Mouse (Mus musculus) intestine, embryonic 14.5 days (tissue): ENCODE measurements at regions not wholly inside any gene's neighbourhood (a gene's known extent, or its start where the extent isn't known, plus 50 kb on each side); places are given as distances from the start of the nearest gene placed in this dataset.

ENCODE experiments used
- ATAC-seq: fragments of 200-750 bp; cut with Nextera tagmentation; replicated peaks from 2 replicates; pipeline ENCODE4 v1.8.0; 2017; ENCODE audit warnings: low read depth, moderate number of reproducible peaks, moderate TSS enrichment, moderate library complexity; ENCODE audit not compliant: low FRiP score, low TSS enrichment
- DNase-seq: peaks from one replicate; pipeline ENCODE4 v3.0.0-alpha.2; 2018; ENCODE audit warnings: low spot score
- H3K27ac ChIP-seq: fragments of 300-500 bp; sonication (generic); 2 replicates; pipeline ENCODE4 v1.5.1; 2014; ENCODE audit warnings: low read depth, mild to moderate bottlenecking, control low read depth
- H3K27me3 ChIP-seq: fragments of 300-500 bp; sonication (generic); replicated peaks from 2 replicates; pipeline ENCODE4 v1.6.1; 2014; ENCODE audit warnings: low read length, control low read depth; ENCODE audit not compliant: control insufficient read depth, insufficient read depth
- H3K36me3 ChIP-seq: fragments of 300-500 bp; sonication (generic); 2 replicates; pipeline ENCODE4 v1.6.1; 2014; ENCODE audit warnings: low read length, control low read depth; ENCODE audit not compliant: control insufficient read depth, insufficient read depth
- H3K4me1 ChIP-seq: fragments of 300-500 bp; sonication (generic); replicated peaks from 2 replicates; pipeline ENCODE4 v1.6.1; 2014; ENCODE audit warnings: low read length, control low read depth, mixed read lengths; ENCODE audit not compliant: control insufficient read depth, insufficient read depth
- H3K4me2 ChIP-seq: fragments of 300-500 bp; sonication (generic); 2 replicates; pipeline ENCODE4 v1.6.1; 2014; ENCODE audit warnings: low read length
- H3K4me3 ChIP-seq: fragments of 300-500 bp; sonication (generic); 2 replicates; pipeline ENCODE4 v1.5.1; 2014; ENCODE audit warnings: low read depth, low read length, control low read depth, mixed read lengths
- H3K9ac ChIP-seq: fragments of 300-500 bp; sonication (generic); 2 replicates; pipeline ENCODE4 v1.6.1; 2014; ENCODE audit warnings: mild to moderate bottlenecking, low read length
- H3K9me3 ChIP-seq: fragments of 300-500 bp; sonication (generic); 2 replicates; pipeline ENCODE4 v1.6.1; 2016; ENCODE audit warnings: low read length, control low read depth; ENCODE audit not compliant: control insufficient read depth
- WGBS: fragments of 180-500 bp; shearing (Covaris S2); extraction: QIAGEN DNeasy Blood & Tissue Kit; methylation state at CpG from one replicate; pipeline ENCODE4 v1.1.7; 2014; 5-methylcytosine and 5-hydroxymethylcytosine counted together

DNA sequence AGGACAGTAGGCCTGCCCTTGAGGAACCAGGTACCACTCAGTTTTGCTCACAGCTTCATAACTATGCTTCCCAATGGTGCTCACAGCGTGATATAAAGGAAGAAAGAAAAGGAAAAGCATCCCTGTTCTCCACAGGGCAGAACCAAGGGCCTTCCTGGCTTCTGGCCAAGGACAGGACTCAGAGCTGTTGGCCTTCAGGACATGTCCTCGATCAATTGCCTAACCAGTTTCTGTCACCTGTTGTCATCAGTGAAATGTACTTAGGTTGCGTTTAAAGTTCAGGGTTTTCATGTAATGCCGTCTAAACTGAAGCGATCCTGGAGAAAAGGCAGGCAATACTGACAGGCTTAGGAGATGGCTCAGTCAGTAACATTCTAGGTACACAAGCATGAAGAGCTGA lies 232.9 kb downstream of the Csl start:
- WGBS = 97% methylated on average over 5 of the region's 5 CpGs
- H3K9me3 ChIP-seq = no peaks in the 10 kb centered on the region
- ATAC-seq = no peak

DNA sequence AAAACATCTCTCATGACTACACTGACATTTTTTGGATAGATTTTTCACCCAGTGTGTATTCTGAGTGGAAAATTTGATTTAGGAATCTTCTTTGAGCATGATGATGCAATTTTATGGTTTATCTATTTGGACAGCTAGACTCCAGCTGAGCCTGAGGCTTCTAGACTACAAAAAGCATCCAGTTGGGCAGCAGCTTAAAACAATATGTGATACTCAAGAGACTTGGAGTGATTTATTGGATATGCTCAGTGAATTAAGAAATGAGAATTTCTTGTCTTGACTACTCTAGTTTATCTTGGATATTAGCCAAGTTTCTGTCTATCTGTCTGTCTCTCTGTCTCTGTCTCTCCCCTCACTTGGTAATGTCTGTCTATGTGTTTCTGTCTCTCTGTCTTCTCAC lies 228.4 kb downstream of the Csl start:
- ATAC-seq (no peak), DNase-seq (no peak)
- H3K9ac ChIP-seq = no peak overlapping the region
- no peak overlapping the region for H3K4me2 ChIP-seq
- no peaks in the 10 kb centered on the region for H3K27me3 ChIP-seq
- H3K4me1 ChIP-seq = peaks cover 15% of the 10 kb centered on the region; the same call in 1 of the 2 replicates
- H3K9me3 ChIP-seq = no peaks in the 10 kb centered on the region
- H3K27ac ChIP-seq = no peak overlapping the region
- H3K4me3 ChIP-seq = no peak overlapping the region
- no peaks in the 10 kb centered on the region for H3K36me3 ChIP-seq

More for the DNA sequence above, 232.9 kb downstream of the Csl start:
- H3K9ac ChIP-seq = no peak overlapping the region
- no peaks in the 10 kb centered on the region for H3K36me3 ChIP-seq
- H3K4me3 ChIP-seq = no peak overlapping the region
- H3K27me3 ChIP-seq = no peaks in the 10 kb centered on the region
- H3K4me2 ChIP-seq = no peak overlapping the region
- peaks cover 7% of the 10 kb centered on the region; the same call in 1 of the 2 replicates for H3K4me1 ChIP-seq
- no peak for DNase-seq
- H3K27ac ChIP-seq = no peak overlapping the region

DNA sequence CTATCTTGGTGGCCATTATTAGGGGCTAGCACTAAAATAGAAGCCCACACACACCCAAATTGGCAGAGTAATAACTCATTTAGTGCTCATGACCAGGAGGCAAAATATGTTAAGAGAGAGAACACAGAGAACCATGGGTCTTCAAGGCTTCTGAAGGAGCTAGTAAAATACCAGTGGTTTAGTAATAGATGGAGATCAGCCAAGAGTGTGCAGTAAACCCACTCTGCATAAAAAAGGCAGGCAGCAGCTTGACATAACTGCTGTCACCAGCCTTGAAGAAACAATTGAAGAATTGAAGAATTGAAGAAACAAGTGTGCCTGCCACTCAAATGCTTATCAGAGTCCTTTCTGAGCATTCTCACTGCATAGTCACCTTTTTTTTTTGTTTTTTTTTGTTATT lies 227.9 kb downstream of the Csl start:
- DNase-seq = no peak

GRCm38 (mm10) chr10:99531992-99532391 lies 227.5 kb downstream of the Csl start:
- Histone ChIP-seq H3K4me2 (no peak overlapping the region), H3K27ac (no peak overlapping the region), H3K36me3 (no peaks in the 10 kb centered on the region), H3K9ac (no peak overlapping the region), H3K27me3 (no peaks in the 10 kb centered on the region), H3K4me3 (no peak overlapping the region), H3K9me3 (no peaks in the 10 kb centered on the region), H3K4me1 (peaks cover 15% of the 10 kb centered on the region; the same call in 1 of the 2 replicates)
- no peak for DNase-seq
- no peak for ATAC-seq
- WGBS = 51% methylated on average over 7 of the region's 7 CpGs

More for the DNA sequence above, 227.9 kb downstream of the Csl start:
- Histone ChIP-seq H3K4me1 (peaks cover 15% of the 10 kb centered on the region; the same call in 1 of the 2 replicates), H3K9me3 (no peaks in the 10 kb centered on the region), H3K27ac (no peak overlapping the region), H3K36me3 (no peaks in the 10 kb centered on the region), H3K27me3 (no peaks in the 10 kb centered on the region), H3K4me3 (no peak overlapping the region), H3K9ac (no peak overlapping the region), H3K4me2 (no peak overlapping the region)
- no peak for ATAC-seq

DNA sequence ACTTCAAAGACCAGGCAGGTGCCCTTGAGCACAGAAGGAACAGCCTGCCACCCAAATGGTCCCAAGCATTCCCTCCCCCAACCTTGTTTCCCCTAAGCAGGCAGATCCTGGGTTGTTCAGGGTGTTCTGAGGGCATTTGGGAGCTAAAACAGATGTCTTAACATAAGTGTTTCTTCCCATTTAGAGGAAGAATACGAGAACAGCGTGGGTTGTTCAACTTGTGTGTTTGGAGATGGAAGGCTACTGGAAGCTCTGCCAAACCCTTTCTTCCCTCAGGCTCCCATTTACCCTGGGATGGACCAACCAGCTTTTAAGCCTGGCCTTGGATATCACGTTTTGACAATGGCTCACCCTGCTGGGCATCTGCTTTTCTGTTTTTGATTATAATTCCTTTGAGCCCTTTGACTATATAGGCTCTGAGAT lies 226.8 kb downstream of the Csl start:
- no peak overlapping the region for H3K4me2 ChIP-seq
- H3K4me1 ChIP-seq = peaks cover 15% of the 10 kb centered on the region; the same call in 1 of the 2 replicates
- 39% methylated on average over 3 of the region's 3 CpGs for WGBS
- H3K36me3 ChIP-seq = no peaks in the 10 kb centered on the region
- ATAC-seq (no peak), DNase-seq (no peak)
- no peak overlapping the region for H3K27ac ChIP-seq
- no peak overlapping the region for H3K4me3 ChIP-seq
- no peaks in the 10 kb centered on the region for H3K27me3 ChIP-seq
- H3K9ac ChIP-seq = no peak overlapping the region
- no peaks in the 10 kb centered on the region for H3K9me3 ChIP-seq

GRCm38 (mm10) chr10:99533468-99533867 lies 226.0 kb downstream of the Csl start:
- DNase-seq (no peak), ATAC-seq (no peak)
- H3K4me2 ChIP-seq = 0 out of 2 replicates have a peak overlapping the region, but pooled peaks have one; percentile 8
- peak overlapping the region; percentile 59; the same call in 1 of the 2 replicates for H3K27ac ChIP-seq
- H3K27me3 ChIP-seq = no peaks in the 10 kb centered on the region
- no peaks in the 10 kb centered on the region for H3K36me3 ChIP-seq
- 37% methylated on average over 4 of the region's 4 CpGs for WGBS
- no peaks in the 10 kb centered on the region for H3K9me3 ChIP-seq
- H3K4me3 ChIP-seq = no peak overlapping the region
- H3K9ac ChIP-seq = no peak overlapping the region
- H3K4me1 ChIP-seq = peaks cover 15% of the 10 kb centered on the region; the same call in 1 of the 2 replicates

GRCm38 (mm10) chr10:99534237-99534636 lies 225.2 kb downstream of the Csl start:
- Histone ChIP-seq H3K9me3 (no peaks in the 10 kb centered on the region), H3K27ac (no peak overlapping the region), H3K4me3 (no peak overlapping the region), H3K4me2 (no peak overlapping the region), H3K27me3 (no peaks in the 10 kb centered on the region), H3K36me3 (no peaks in the 10 kb centered on the region), H3K4me1 (peaks cover 15% of the 10 kb centered on the region; the same call in 1 of the 2 replicates), H3K9ac (no peak overlapping the region)
- WGBS = 27% methylated on average over 7 of the region's 7 CpGs
- ATAC-seq (no peak), DNase-seq (no peak)

DNA sequence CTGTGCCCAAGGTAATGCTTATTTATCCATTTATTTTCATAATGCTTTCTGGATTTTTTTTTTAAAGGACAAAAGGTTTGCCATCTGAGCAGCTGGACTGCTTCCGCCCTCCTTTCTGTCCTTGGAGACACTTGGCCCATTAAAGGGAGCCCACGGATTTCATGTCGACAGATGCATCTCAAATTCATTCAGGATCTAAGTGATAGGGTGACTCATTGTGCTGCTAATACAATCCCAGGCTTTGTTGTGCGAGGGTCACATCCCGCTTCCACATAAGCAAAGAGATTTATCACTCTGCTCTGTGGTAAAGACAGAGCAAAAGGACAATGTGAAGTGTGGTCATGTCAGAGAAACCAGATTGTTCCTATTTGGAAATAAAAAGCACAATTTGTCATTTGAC lies 220.8 kb downstream of the Csl start:
- Histone ChIP-seq H3K4me1 (peaks cover 4% of the 10 kb centered on the region; the same call in 1 of the 2 replicates), H3K36me3 (no peaks in the 10 kb centered on the region), H3K27me3 (no peaks in the 10 kb centered on the region), H3K4me2 (no peak overlapping the region), H3K9ac (no peak overlapping the region), H3K27ac (no peak overlapping the region), H3K9me3 (no peaks in the 10 kb centered on the region), H3K4me3 (no peak overlapping the region)
- DNase-seq (no peak), ATAC-seq (no peak)
- WGBS = 72% methylated on average over 5 of the region's 5 CpGs

DNA sequence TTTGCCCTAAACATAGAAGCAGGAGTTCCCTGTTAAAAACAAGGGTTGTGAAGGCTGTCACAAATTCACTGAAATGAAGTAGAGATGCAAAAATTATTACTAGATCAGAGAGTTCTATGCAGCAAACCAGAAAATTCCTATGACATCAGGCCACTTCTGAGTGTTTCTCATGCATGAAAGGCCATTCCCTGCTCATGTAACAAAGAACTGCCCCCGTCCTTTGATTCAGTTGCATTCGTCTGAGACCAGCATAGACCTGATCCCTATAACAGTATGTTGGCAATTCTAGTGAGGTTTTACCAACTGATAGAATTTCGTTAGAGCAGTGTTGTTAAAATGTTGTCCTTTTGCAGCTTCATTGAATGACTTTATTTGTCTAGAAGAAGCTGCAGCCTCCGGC lies 207.1 kb downstream of the Csl start:
- H3K27me3 ChIP-seq = no peaks in the 10 kb centered on the region
- DNase-seq (no peak), ATAC-seq (no peak)
- no peak overlapping the region for H3K4me3 ChIP-seq
- WGBS = 88% methylated on average over 4 of the region's 4 CpGs
- H3K9me3 ChIP-seq = no peaks in the 10 kb centered on the region
- no peak overlapping the region for H3K9ac ChIP-seq
- H3K27ac ChIP-seq = no peak overlapping the region
- H3K4me1 ChIP-seq = no peaks in the 10 kb centered on the region
- no peak overlapping the region for H3K4me2 ChIP-seq
- H3K36me3 ChIP-seq = no peaks in the 10 kb centered on the region
